In genomic region chr2:91088987-91089386, GRCm38 (mm10) we compare ENCODE assay signal across 24 mouse cellular contexts. TPM values are rescaled to one million over a fixed set of nuclear protein-coding genes. Genes with fewer than 3 reads are reported as not detected.
DNase-seq lines count a peak whose midpoint lies in the region; ATAC-seq and TF ChIP-seq lines count a peak whose summit lies in the region.
"Had no signal": no experiment of that assay in that cellular context is flagged by ENCODE, and none has a peak within 500 bp of the region (broad histone marks: within the 10 kb centered on the region; RNA-seq: fewer than 3 reads in every experiment).

No protein-coding gene starts in this region.

- H3K4me3 ChIP-seq in kidney, embryonic 16.5 days (ENCODE audit: low read length): no peak overlapping the region
- H3K4me3 ChIP-seq in MEL (ENCODE audit: control insufficient read depth in 1 of 2, insufficient read depth in 1 of 2, low read depth in 2 of 2, low read length in 2 of 2): no peak overlapping the region
- H3K4me3 ChIP-seq in liver, embryonic 15.5 days (replicated peaks): no peak overlapping the region
- H3K4me3 ChIP-seq: embryonic facial prominence, embryonic 13.5 days; heart, embryonic 10.5 days; hindbrain, embryonic 10.5 days; layer of hippocampus, adult 2 months; limb, embryonic 10.5 days had no signal

- no peaks in the 10 kb centered on the region for H3K36me3 ChIP-seq in kidney, embryonic 16.5 days (ENCODE audit: insufficient read depth, low read length)
- H3K36me3 ChIP-seq in MEL (ENCODE audit: control insufficient read depth in 1 of 2, insufficient read depth in 2 of 2, low read length in 2 of 2): peaks cover 0 to 38% of the 10 kb centered on the region in 2 experiments; a peak in 2 of 4 replicates
- no peaks in the 10 kb centered on the region for H3K36me3 ChIP-seq in liver, embryonic 15.5 days (replicated peaks)
- H3K36me3 ChIP-seq: embryonic facial prominence, embryonic 13.5 days; heart, embryonic 10.5 days; hindbrain, embryonic 10.5 days; limb, embryonic 10.5 days had no signal

- no peak for TF ChIP-seq CTCF in MEL (IDR thresholded peaks at IDR 0.05 in 2 of 3, conservative IDR thresholded peaks at IDR 0.05 in 1 of 3; ENCODE audit: control insufficient read depth in 1 of 3, insufficient read depth in 1 of 3, low read depth in 2 of 3, low read length in 3 of 3, poor library complexity in 1 of 3, severe bottlenecking in 1 of 3)

- TF ChIP-seq EP300 in MEL (IDR thresholded peaks at IDR 0.05; ENCODE audit: low read depth in 1 of 2, low read length in 2 of 2): 0 out of 4 replicates have a peak, but pooled peaks of 1 of the 2 experiments have one; percentile 15

- no peak for TF ChIP-seq RAD21 in MEL (IDR thresholded peaks at IDR 0.05; ENCODE audit: low read depth, low read length)

- H3K27ac ChIP-seq in kidney, embryonic 16.5 days (ENCODE audit: low read length): no peak overlapping the region
- H3K27ac ChIP-seq in MEL (ENCODE audit: control insufficient read depth, low read depth, low read length): peak overlapping the region; percentile 99
- peak overlapping the region; percentile 69; the same call in 1 of the 2 replicates for H3K27ac ChIP-seq in liver, embryonic 15.5 days (replicated peaks)
- H3K27ac ChIP-seq: embryonic facial prominence, embryonic 13.5 days; heart, embryonic 10.5 days; hindbrain, embryonic 10.5 days; hindbrain, postnatal 0 days; kidney, postnatal 0 days; layer of hippocampus, adult 2 months; limb, embryonic 10.5 days had no signal

- TF ChIP-seq POLR2A in MEL (IDR thresholded peaks at IDR 0.05; ENCODE audit: control insufficient read depth in 1 of 2, insufficient read depth in 1 of 2, low read depth in 1 of 2, low read length in 2 of 2, poor library complexity in 1 of 2): no peak

- H3K9me3 ChIP-seq in kidney, embryonic 16.5 days (ENCODE audit: low read length): no peaks in the 10 kb centered on the region
- H3K9me3 ChIP-seq in MEL (replicated peaks; ENCODE audit: insufficient read depth, low read length): no peaks in the 10 kb centered on the region
- no peaks in the 10 kb centered on the region for H3K9me3 ChIP-seq in liver, embryonic 15.5 days (replicated peaks)
- H3K9me3 ChIP-seq: embryonic facial prominence, embryonic 13.5 days; heart, embryonic 10.5 days; hindbrain, embryonic 10.5 days; limb, embryonic 10.5 days had no signal

- H3K9ac ChIP-seq in kidney, embryonic 16.5 days (replicated peaks; ENCODE audit: low read length): no peak overlapping the region
- peak overlapping the region; percentile 44 for H3K9ac ChIP-seq in MEL (ENCODE audit: control insufficient read depth, low read depth, low read length, poor library complexity, severe bottlenecking)
- H3K9ac ChIP-seq in liver, embryonic 15.5 days: no peak overlapping the region
- H3K9ac ChIP-seq: embryonic facial prominence, embryonic 13.5 days had no signal

- H3K4me2 ChIP-seq in kidney, embryonic 16.5 days (replicated peaks; ENCODE audit: low read depth, low read length): no peak overlapping the region
- H3K4me2 ChIP-seq in liver, embryonic 15.5 days: no peak overlapping the region
- H3K4me2 ChIP-seq: embryonic facial prominence, embryonic 13.5 days had no signal

- no peaks in the 10 kb centered on the region for H3K27me3 ChIP-seq in kidney, embryonic 16.5 days (ENCODE audit: insufficient read depth, low read length)
- no peaks in the 10 kb centered on the region for H3K27me3 ChIP-seq in MEL (ENCODE audit: control insufficient read depth in 1 of 2, insufficient read depth in 2 of 2, low read length in 2 of 2)
- H3K27me3 ChIP-seq in liver, embryonic 15.5 days: no peaks in the 10 kb centered on the region
- H3K27me3 ChIP-seq: CH12.LX; embryonic facial prominence, embryonic 13.5 days had no signal

- 77% methylated on average over 9 of the region's 9 CpGs for WGBS in kidney, embryonic 16.5 days
- 31% methylated on average over 9 of the region's 9 CpGs for WGBS in liver, embryonic 15.5 days (ENCODE audit: insufficient replicate concordance)

- DNase-seq in kidney, postnatal 10 days: peak; percentile 4
- peak; percentile 68 for DNase-seq in MEL (ENCODE audit: low read depth, low spot score)
- no peak for DNase-seq in right cerebral cortex, postnatal 36 days (ENCODE audit: low spot score in 2 of 2)
- DNase-seq in lung, postnatal 14 days: no peak
- DNase-seq: cerebellum, adult 11 months; cerebellum, postnatal 14 days; gastrocnemius, postnatal 14 days; lung, adult 18-20 months; thymus, postnatal 36 days had no signal

- no peak for ATAC-seq in kidney, embryonic 16.5 days (ENCODE audit: low FRiP score, low TSS enrichment)
- no peak for ATAC-seq in liver, embryonic 15.5 days (ENCODE audit: insufficient read depth)
- ATAC-seq in monocyte, adult 5-6 weeks (replicated peaks; ENCODE audit: insufficient number of reproducible peaks, low FRiP score, low TSS enrichment, poor library complexity, severe bottlenecking): peak; percentile 64
- ATAC-seq: forebrain, embryonic 14.5 days; hindbrain, postnatal 0 days; intestine, postnatal 0 days; midbrain, embryonic 16.5 days had no signal

- peaks cover 1% of the 10 kb centered on the region; the same call in 1 of the 2 replicates for H3K79me2 ChIP-seq in MEL (ENCODE audit: control insufficient read depth, insufficient read depth, low read length, poor library complexity)

- H3K4me1 ChIP-seq in kidney, embryonic 16.5 days (ENCODE audit: insufficient read depth, low read length): no peaks in the 10 kb centered on the region
- H3K4me1 ChIP-seq in MEL (ENCODE audit: control insufficient read depth in 1 of 2, insufficient read depth in 2 of 2, low read length in 2 of 2): peaks cover 2 to 49% of the 10 kb centered on the region in 2 experiments; a peak in 3 of 4 replicates
- peaks cover 40% of the 10 kb centered on the region for H3K4me1 ChIP-seq in liver, embryonic 15.5 days (replicated peaks)
- H3K4me1 ChIP-seq: embryonic facial prominence, embryonic 13.5 days had no signal

TF ChIP-seq in MEL, 35 proteins besides CTCF, POLR2A, EP300 and RAD21:
- TF ChIP-seq POLR2AphosphoS5 (IDR thresholded peaks at IDR 0.05; ENCODE audit: borderline replicate concordance, low read depth, low read length) (no peak), ETS1 (IDR thresholded peaks at IDR 0.05; ENCODE audit: low read depth, low read length) (0 out of 2 replicates have a peak, but pooled peaks have one; percentile 2), NRF1 (IDR thresholded peaks at IDR 0.05; ENCODE audit: insufficient read depth, low read depth, low read length, poor library complexity, severe bottlenecking) (no peak), UBTF (IDR thresholded peaks at IDR 0.05; ENCODE audit: borderline replicate concordance, insufficient read depth, low read depth, low read length) (no peak), MYC (IDR thresholded peaks at IDR 0.05; ENCODE audit: low read depth, low read length) (no peak), MAX (IDR thresholded peaks at IDR 0.05; ENCODE audit: low read length) (no peak), SMC3 (IDR thresholded peaks at IDR 0.05; ENCODE audit: low read depth, low read length) (no peak), ZNF384 (IDR thresholded peaks at IDR 0.05; ENCODE audit: low read depth, low read length) (peak; percentile 6; the same call in 1 of the 2 replicates), POLR2AphosphoS2 (IDR thresholded peaks at IDR 0.05; ENCODE audit: low read length) (no peak), SIN3A (IDR thresholded peaks at IDR 0.05; ENCODE audit: low read length) (no peak), HCFC1 (IDR thresholded peaks at IDR 0.05; ENCODE audit: low read depth, low read length) (no peak)

RNA-seq across cellular contexts. Expression of gene Spi1, which starts 6.8 kb away (rescaled TPM):
- polyA plus RNA-seq in kidney, embryonic 16.5 days (2015; fragmentation: Nextera tagmentation; extraction: Ambion mirVana): 3.3 and 4.2 TPM in 2 replicates
- 108 and 129 TPM in 2 replicates for total RNA-seq in MEL (2012; rRNA removed)
- 100 to 1,000 TPM in 1 of 2 experiments, 10 to 100 TPM in 1; 95.9 to 142 TPM for polyA plus RNA-seq in MEL (2012; ENCODE audit: insufficient read depth in 1 of 2, insufficient read length in 2 of 2, low read depth in 1 of 2, low replicate concordance in 2 of 2, missing spikeins in 1 of 2)
- polyA plus RNA-seq in liver, embryonic 15.5 days (2015; fragmentation: Nextera tagmentation; extraction: Ambion mirVana): 25.9 and 26.9 TPM in 2 replicates
- total RNA-seq in monocyte, adult 5-6 weeks (2017): 306 to 616 TPM (median 505 TPM) in 3 replicates

RNA-seq across cellular contexts. Expression of gene Slc39a13, which starts 18.8 kb away (rescaled TPM):
- polyA plus RNA-seq in kidney, embryonic 16.5 days (2015; fragmentation: Nextera tagmentation; extraction: Ambion mirVana): 44.6 and 57.9 TPM in 2 replicates
- total RNA-seq in MEL (2012; rRNA removed): 7.7 and 9.4 TPM in 2 replicates
- 10 to 100 TPM in 1 of 2 experiments, not detected in 1; 19.1 TPM for polyA plus RNA-seq in MEL (2012; ENCODE audit: insufficient read depth in 1 of 2, insufficient read length in 2 of 2, low read depth in 1 of 2, low replicate concordance in 2 of 2, missing spikeins in 1 of 2)
- 10.9 and 13.6 TPM in 2 replicates for polyA plus RNA-seq in liver, embryonic 15.5 days (2015; fragmentation: Nextera tagmentation; extraction: Ambion mirVana)
- 15.6 to 33.3 TPM (median 26.7 TPM) in 3 replicates for total RNA-seq in monocyte, adult 5-6 weeks (2017)

RNA-seq across cellular contexts. Expression of gene Mybpc3, which starts 29.0 kb away (rescaled TPM):
- 0.30 and 0.44 TPM in 2 replicates for polyA plus RNA-seq in kidney, embryonic 16.5 days (2015; fragmentation: Nextera tagmentation; extraction: Ambion mirVana)
- total RNA-seq in MEL (2012; rRNA removed): 0.19 and 0.29 TPM in 2 replicates
- polyA plus RNA-seq in MEL (2012; ENCODE audit: insufficient read depth in 1 of 2, insufficient read length in 2 of 2, low read depth in 1 of 2, low replicate concordance in 2 of 2, missing spikeins in 1 of 2): under 1 TPM in 1 of 2 experiments, not detected in 1; 0.50 TPM
- 0.15 and 0.17 TPM in 2 replicates for polyA plus RNA-seq in liver, embryonic 15.5 days (2015; fragmentation: Nextera tagmentation; extraction: Ambion mirVana)
- total RNA-seq in monocyte, adult 5-6 weeks (2017): 1.4 to 5.2 TPM (median 3.7 TPM) in 3 replicates
- polyA plus RNA-seq: forebrain, embryonic 14.5 days; hindbrain, embryonic 10.5 days; intestine, postnatal 0 days had no signal

RNA-seq across cellular contexts. Expression of gene Psmc3, which starts 35.2 kb away (rescaled TPM):
- 357 and 361 TPM in 2 replicates for polyA plus RNA-seq in kidney, embryonic 16.5 days (2015; fragmentation: Nextera tagmentation; extraction: Ambion mirVana)
- 259 and 271 TPM in 2 replicates for total RNA-seq in MEL (2012; rRNA removed)
- polyA plus RNA-seq in MEL (2012; ENCODE audit: insufficient read depth in 1 of 2, insufficient read length in 2 of 2, low read depth in 1 of 2, low replicate concordance in 2 of 2, missing spikeins in 1 of 2): 1,000 to 10,000 TPM in 1 of 2 experiments, 100 to 1,000 TPM in 1; 428 to 1,459 TPM
- polyA plus RNA-seq in liver, embryonic 15.5 days (2015; fragmentation: Nextera tagmentation; extraction: Ambion mirVana): 138 and 146 TPM in 2 replicates
- total RNA-seq in monocyte, adult 5-6 weeks (2017): 235 to 255 TPM (median 248 TPM) in 3 replicates

RNA-seq across cellular contexts. Expression of gene Rapsn, which starts 53.6 kb away (rescaled TPM):
- 2.4 and 3.0 TPM in 2 replicates for polyA plus RNA-seq in kidney, embryonic 16.5 days (2015; fragmentation: Nextera tagmentation; extraction: Ambion mirVana)
- not detected in 2 replicates for total RNA-seq in MEL (2012; rRNA removed)
- polyA plus RNA-seq in MEL (2012; ENCODE audit: insufficient read depth in 1 of 2, insufficient read length in 2 of 2, low read depth in 1 of 2, low replicate concordance in 2 of 2, missing spikeins in 1 of 2): under 1 TPM in 1 of 2 experiments, not detected in 1; 0.10 TPM
- polyA plus RNA-seq in liver, embryonic 15.5 days (2015; fragmentation: Nextera tagmentation; extraction: Ambion mirVana): 1.1 TPM in 2 replicates
- total RNA-seq in monocyte, adult 5-6 weeks (2017): 4.3 TPM in 1 of 3 replicates, not detected in the others
- total RNA-seq: hindbrain, postnatal 0 days; megakaryocyte-erythroid progenitor cell, adult 5-6 weeks had no signal

Comparison
In these comparisons a context has a peak if more than half of its experiments do, and no peak if none do; other contexts are left out.
1. DNase-seq: peak in kidney, postnatal 10 days (single experiment) and MEL (single experiment); none in right cerebral cortex, postnatal 36 days (0 of 2) and lung, postnatal 14 days (single experiment).